Comparison of ENCODE assay signal across 20 mouse cellular contexts in genomic region chr9:102356516-102356915, GRCm38 (mm10). TPM values are rescaled to one million over a fixed set of nuclear protein-coding genes. Genes with fewer than 3 reads are reported as not detected.
"Had no signal": no experiment of that assay in that cellular context is flagged by ENCODE, and none has a peak within 500 bp of the region (broad histone marks: within the 10 kb centered on the region; RNA-seq: fewer than 3 reads in every experiment).

No protein-coding gene starts in this region.

- H3K36me3 ChIP-seq: lung, embryonic 15.5 days; midbrain, embryonic 12.5 days; neural tube, embryonic 12.5 days; stomach, embryonic 15.5 days had no signal

- ATAC-seq: liver, postnatal 0 days; lung, postnatal 0 days had no signal

- H3K4me3 ChIP-seq: lung, embryonic 15.5 days; megakaryocyte, embryonic 14.5 days; midbrain, embryonic 12.5 days; neural tube, embryonic 12.5 days; stomach, embryonic 15.5 days had no signal

- H3K9ac ChIP-seq: liver, postnatal 0 days; lung, embryonic 15.5 days; midbrain, embryonic 12.5 days; neural tube, embryonic 12.5 days; stomach, embryonic 15.5 days had no signal

- H3K27ac ChIP-seq: lung, embryonic 15.5 days; macrophage; midbrain, embryonic 12.5 days; neural tube, embryonic 12.5 days; stomach, embryonic 15.5 days; stomach, postnatal 0 days had no signal

- H3K9me3 ChIP-seq: lung, embryonic 15.5 days; megakaryocyte, embryonic 14.5 days; midbrain, embryonic 12.5 days; neural tube, embryonic 12.5 days; stomach, embryonic 15.5 days had no signal

- DNase-seq: liver, postnatal 0 days; lung, adult 2 months; lung, postnatal 14 days; lung, postnatal 36 days; midbrain, embryonic 14.5 days; right cerebral cortex, postnatal 14 days; thymus, adult 2 months; thymus, postnatal 25 days; thymus, postnatal 4 days had no signal

- H3K4me2 ChIP-seq: lung, embryonic 15.5 days; midbrain, embryonic 12.5 days; neural tube, embryonic 12.5 days; stomach, embryonic 15.5 days had no signal

RNA-seq across cellular contexts. Expression of gene Ephb1, which starts 2.0 kb away (rescaled TPM):
- total RNA-seq: megakaryocyte progenitor cell, adult 5-6 weeks; monocyte, adult 5-6 weeks; neutrophil, adult 5-6 weeks had no signal
- polyA plus RNA-seq: macrophage had no signal
